Mouse (Mus musculus): ENCODE results near the gene Klhl5. TPM values are rescaled to one million over a fixed set of nuclear protein-coding genes. Genes with fewer than 3 reads are reported as not detected.

Klhl5 gene
- polyA plus RNA-seq, 1 experiment from 2014 or later: 20.0 TPM

DNA sequence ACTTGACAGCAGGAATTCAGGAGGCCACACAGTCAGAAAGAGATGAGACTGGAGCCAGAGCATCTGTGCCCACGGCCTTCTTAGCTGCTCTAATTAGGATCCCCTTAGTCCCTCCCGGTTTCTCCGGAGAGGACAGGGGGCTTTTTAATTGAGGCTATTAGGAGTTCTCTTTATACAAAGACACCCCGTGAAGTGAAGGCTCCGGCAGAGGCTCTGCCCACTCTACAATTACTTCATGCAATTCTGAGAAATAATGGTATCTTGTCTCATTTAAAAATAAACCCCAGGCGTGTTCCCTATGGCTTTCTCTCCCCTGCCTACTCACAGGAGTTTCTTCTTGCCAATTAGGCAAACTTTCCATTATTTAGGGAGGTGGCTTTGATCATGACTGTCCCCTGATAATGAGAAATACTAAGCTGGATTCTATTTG lies 35.6 kb upstream of the Klhl5 start:
- no peak overlapping the region for H3K27ac ChIP-seq (replicated peaks in 1 of 2; ENCODE audit: control insufficient read depth in 1 of 2, insufficient read depth in 1 of 2, low read depth in 2 of 2, low read length in 2 of 2)
- WGBS: 63% methylated on average over 6 of the region's 6 CpGs
- no peak for ATAC-seq (ENCODE audit: insufficient number of reproducible peaks, insufficient read depth, low FRiP score, low read depth)

DNA sequence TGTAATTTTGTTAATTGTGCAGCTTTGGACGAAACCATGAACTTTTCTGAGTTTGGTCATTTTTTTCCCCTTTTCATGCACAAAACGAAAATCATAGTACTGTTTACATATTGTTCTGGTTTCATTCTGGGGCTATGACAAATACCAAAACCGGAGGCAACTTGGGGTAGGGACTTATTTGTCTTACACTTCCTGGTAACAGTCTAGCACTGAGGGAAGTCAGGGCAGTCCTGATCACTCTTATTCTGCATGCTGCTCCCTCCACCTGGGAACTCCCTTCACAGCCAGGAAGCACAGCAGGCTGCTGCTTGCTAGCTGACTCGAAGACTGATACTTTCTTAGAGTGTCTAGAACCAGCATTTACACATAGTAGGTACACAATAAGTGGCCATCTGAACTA lies 34.1 kb upstream of the Klhl5 start:
- H3K9me3 ChIP-seq (ENCODE audit: control insufficient read depth, low read length): no peaks in the 10 kb centered on the region
- no peak overlapping the region for H3K4me2 ChIP-seq (ENCODE audit: low read length)
- H3K36me3 ChIP-seq (ENCODE audit: control insufficient read depth, insufficient read depth, low read length): no peaks in the 10 kb centered on the region
- no peaks in the 10 kb centered on the region for H3K4me1 ChIP-seq (ENCODE audit: control insufficient read depth in 2 of 2, insufficient read depth in 2 of 2, low read length in 2 of 2)
- no peaks in the 10 kb centered on the region for H3K27me3 ChIP-seq (ENCODE audit: control insufficient read depth, insufficient read depth, low read length)
- no peak overlapping the region for H3K9ac ChIP-seq (ENCODE audit: low read length)
- no peak overlapping the region for H3K27ac ChIP-seq (replicated peaks in 1 of 2; ENCODE audit: control insufficient read depth in 1 of 2, insufficient read depth in 1 of 2, low read depth in 2 of 2, low read length in 2 of 2)
- 57% methylated on average over 4 of the region's 4 CpGs for WGBS
- H3K4me3 ChIP-seq (ENCODE audit: control insufficient read depth in 1 of 2, insufficient read depth in 1 of 2, low read depth in 1 of 2, low read length in 2 of 2): no peak overlapping the region
- ATAC-seq (ENCODE audit: insufficient number of reproducible peaks, insufficient read depth, low FRiP score, low read depth): no peak

More for the DNA sequence above, 35.6 kb upstream of the Klhl5 start:
- Histone ChIP-seq H3K4me2 (ENCODE audit: low read length) (no peak overlapping the region), H3K36me3 (ENCODE audit: control insufficient read depth, insufficient read depth, low read length) (no peaks in the 10 kb centered on the region), H3K9me3 (ENCODE audit: control insufficient read depth, low read length) (no peaks in the 10 kb centered on the region), H3K27me3 (ENCODE audit: control insufficient read depth, insufficient read depth, low read length) (no peaks in the 10 kb centered on the region), H3K4me1 (ENCODE audit: control insufficient read depth in 2 of 2, insufficient read depth in 2 of 2, low read length in 2 of 2) (no peaks in the 10 kb centered on the region), H3K9ac (ENCODE audit: low read length) (no peak overlapping the region), H3K4me3 (ENCODE audit: control insufficient read depth in 1 of 2, insufficient read depth in 1 of 2, low read depth in 1 of 2, low read length in 2 of 2) (no peak overlapping the region)

DNA sequence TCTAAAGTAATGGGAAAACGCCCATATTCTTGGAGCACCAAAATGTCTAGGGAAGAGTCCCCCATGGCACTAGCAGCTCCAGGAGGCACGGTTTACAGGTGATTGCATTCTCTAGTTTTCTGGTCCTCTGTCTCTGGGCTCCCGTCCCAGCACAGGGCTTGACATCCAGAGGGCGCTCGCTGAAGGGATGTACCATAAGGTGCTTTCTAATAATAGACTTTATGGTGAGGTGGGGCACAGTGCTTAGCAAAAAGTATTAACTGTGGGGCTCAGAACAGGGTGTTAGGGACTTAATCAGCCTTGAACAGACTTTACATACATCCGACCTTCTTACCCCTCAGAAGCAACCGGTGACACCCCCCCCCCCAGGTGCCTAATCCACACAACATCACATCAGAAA lies 32.6 kb upstream of the Klhl5 start:
- H3K27ac ChIP-seq (replicated peaks in 1 of 2; ENCODE audit: control insufficient read depth in 1 of 2, insufficient read depth in 1 of 2, low read depth in 2 of 2, low read length in 2 of 2): no peak overlapping the region

DNA sequence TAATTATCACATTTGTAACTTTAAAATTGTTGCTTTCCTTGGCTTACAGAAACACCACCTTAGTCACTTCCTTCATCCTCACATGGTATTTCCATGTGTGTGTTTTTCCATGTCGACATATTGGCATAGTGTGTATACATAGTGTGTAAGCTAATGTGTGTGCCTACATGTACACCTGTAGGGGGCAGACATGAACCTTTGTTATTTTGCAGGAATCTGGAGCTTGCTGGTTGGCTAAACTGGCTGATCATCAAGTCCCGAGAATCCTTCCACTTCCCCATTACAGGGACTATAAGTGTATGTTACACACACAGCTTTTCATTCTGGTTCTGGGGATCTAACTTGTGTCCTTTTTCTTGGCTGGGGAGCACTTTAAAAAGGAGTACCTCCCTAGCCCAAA lies 31.3 kb upstream of the Klhl5 start:
- Histone ChIP-seq H3K27me3 (ENCODE audit: control insufficient read depth, insufficient read depth, low read length) (no peaks in the 10 kb centered on the region), H3K36me3 (ENCODE audit: control insufficient read depth, insufficient read depth, low read length) (no peaks in the 10 kb centered on the region), H3K27ac (replicated peaks in 1 of 2; ENCODE audit: control insufficient read depth in 1 of 2, insufficient read depth in 1 of 2, low read depth in 2 of 2, low read length in 2 of 2) (no peak overlapping the region), H3K9me3 (ENCODE audit: control insufficient read depth, low read length) (no peaks in the 10 kb centered on the region), H3K4me3 (ENCODE audit: control insufficient read depth in 1 of 2, insufficient read depth in 1 of 2, low read depth in 1 of 2, low read length in 2 of 2) (no peak overlapping the region), H3K4me2 (ENCODE audit: low read length) (no peak overlapping the region), H3K9ac (ENCODE audit: low read length) (no peak overlapping the region), H3K4me1 (ENCODE audit: control insufficient read depth in 2 of 2, insufficient read depth in 2 of 2, low read length in 2 of 2) (no peaks in the 10 kb centered on the region)
- WGBS: 80% methylated on average over 2 of the region's 2 CpGs
- no peak for ATAC-seq (ENCODE audit: insufficient number of reproducible peaks, insufficient read depth, low FRiP score, low read depth)

More for the DNA sequence above, 32.6 kb upstream of the Klhl5 start:
- H3K9me3 ChIP-seq (ENCODE audit: control insufficient read depth, low read length): no peaks in the 10 kb centered on the region
- H3K36me3 ChIP-seq (ENCODE audit: control insufficient read depth, insufficient read depth, low read length): no peaks in the 10 kb centered on the region
- no peak for ATAC-seq (ENCODE audit: insufficient number of reproducible peaks, insufficient read depth, low FRiP score, low read depth)
- no peak overlapping the region for H3K4me2 ChIP-seq (ENCODE audit: low read length)
- no peak overlapping the region for H3K4me3 ChIP-seq (ENCODE audit: control insufficient read depth in 1 of 2, insufficient read depth in 1 of 2, low read depth in 1 of 2, low read length in 2 of 2)
- no peaks in the 10 kb centered on the region for H3K27me3 ChIP-seq (ENCODE audit: control insufficient read depth, insufficient read depth, low read length)
- no peaks in the 10 kb centered on the region for H3K4me1 ChIP-seq (ENCODE audit: control insufficient read depth in 2 of 2, insufficient read depth in 2 of 2, low read length in 2 of 2)
- H3K9ac ChIP-seq (ENCODE audit: low read length): no peak overlapping the region
- 47% methylated on average over 7 of the region's 7 CpGs for WGBS

DNA sequence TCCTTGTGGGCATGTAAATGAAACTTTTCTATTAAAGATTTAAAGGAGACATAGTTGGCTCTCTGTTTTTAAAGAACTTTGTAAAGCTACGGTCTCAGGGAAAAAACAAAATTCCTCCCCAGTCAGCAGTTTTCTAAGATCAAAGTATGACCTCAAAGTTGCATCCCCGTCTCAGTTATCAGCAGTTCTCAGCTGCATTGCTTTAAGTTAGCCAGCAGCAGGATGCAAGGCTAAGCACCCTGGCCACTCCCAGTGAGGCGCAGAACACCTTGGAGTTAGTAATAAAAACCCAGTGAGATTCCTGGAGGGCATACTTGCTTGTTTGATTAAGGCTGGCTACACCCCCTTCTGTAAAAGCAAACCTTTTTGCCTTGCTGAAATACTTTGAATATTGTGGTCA lies 30.6 kb upstream of the Klhl5 start:
- Histone ChIP-seq H3K4me1 (ENCODE audit: control insufficient read depth in 2 of 2, insufficient read depth in 2 of 2, low read length in 2 of 2) (no peaks in the 10 kb centered on the region), H3K4me2 (ENCODE audit: low read length) (no peak overlapping the region), H3K27ac (replicated peaks in 1 of 2; ENCODE audit: control insufficient read depth in 1 of 2, insufficient read depth in 1 of 2, low read depth in 2 of 2, low read length in 2 of 2) (no peak overlapping the region), H3K9ac (ENCODE audit: low read length) (no peak overlapping the region), H3K36me3 (ENCODE audit: control insufficient read depth, insufficient read depth, low read length) (no peaks in the 10 kb centered on the region), H3K9me3 (ENCODE audit: control insufficient read depth, low read length) (no peaks in the 10 kb centered on the region), H3K27me3 (ENCODE audit: control insufficient read depth, insufficient read depth, low read length) (no peaks in the 10 kb centered on the region), H3K4me3 (ENCODE audit: control insufficient read depth in 1 of 2, insufficient read depth in 1 of 2, low read depth in 1 of 2, low read length in 2 of 2) (no peak overlapping the region)
- ATAC-seq (ENCODE audit: insufficient number of reproducible peaks, insufficient read depth, low FRiP score, low read depth): no peak
- WGBS: 30% methylated on average over 3 of the region's 3 CpGs

DNA sequence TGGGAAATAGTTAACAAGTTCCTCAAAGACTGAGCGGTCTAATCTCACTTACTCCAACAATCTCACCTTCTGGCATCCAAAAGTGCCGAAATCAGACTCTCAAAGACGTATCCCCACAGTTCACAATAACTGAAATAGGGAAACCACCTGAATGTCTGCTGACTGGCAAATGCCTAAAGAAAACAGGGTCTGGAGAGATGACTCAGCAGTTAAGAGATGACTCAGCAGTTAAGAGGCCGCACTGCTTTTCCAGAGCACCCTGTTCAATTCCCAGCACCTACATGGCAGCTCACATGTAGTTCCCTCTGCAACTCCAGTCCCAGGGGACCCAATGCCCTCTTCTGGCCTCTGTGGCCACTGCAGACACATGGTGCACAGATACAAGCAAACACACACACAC lies 29.3 kb upstream of the Klhl5 start:
- H3K9ac ChIP-seq (ENCODE audit: low read length): no peak overlapping the region
- no peak overlapping the region for H3K4me2 ChIP-seq (ENCODE audit: low read length)
- no peak overlapping the region for H3K4me3 ChIP-seq (ENCODE audit: control insufficient read depth in 1 of 2, insufficient read depth in 1 of 2, low read depth in 1 of 2, low read length in 2 of 2)
- ATAC-seq (ENCODE audit: insufficient number of reproducible peaks, insufficient read depth, low FRiP score, low read depth): no peak
- no peaks in the 10 kb centered on the region for H3K4me1 ChIP-seq (ENCODE audit: control insufficient read depth in 2 of 2, insufficient read depth in 2 of 2, low read length in 2 of 2)
- 79% methylated on average over 4 of the region's 4 CpGs for WGBS
- no peak overlapping the region for H3K27ac ChIP-seq (replicated peaks in 1 of 2; ENCODE audit: control insufficient read depth in 1 of 2, insufficient read depth in 1 of 2, low read depth in 2 of 2, low read length in 2 of 2)
- no peaks in the 10 kb centered on the region for H3K36me3 ChIP-seq (ENCODE audit: control insufficient read depth, insufficient read depth, low read length)
- H3K9me3 ChIP-seq (ENCODE audit: control insufficient read depth, low read length): no peaks in the 10 kb centered on the region
- H3K27me3 ChIP-seq (ENCODE audit: control insufficient read depth, insufficient read depth, low read length): no peaks in the 10 kb centered on the region

DNA sequence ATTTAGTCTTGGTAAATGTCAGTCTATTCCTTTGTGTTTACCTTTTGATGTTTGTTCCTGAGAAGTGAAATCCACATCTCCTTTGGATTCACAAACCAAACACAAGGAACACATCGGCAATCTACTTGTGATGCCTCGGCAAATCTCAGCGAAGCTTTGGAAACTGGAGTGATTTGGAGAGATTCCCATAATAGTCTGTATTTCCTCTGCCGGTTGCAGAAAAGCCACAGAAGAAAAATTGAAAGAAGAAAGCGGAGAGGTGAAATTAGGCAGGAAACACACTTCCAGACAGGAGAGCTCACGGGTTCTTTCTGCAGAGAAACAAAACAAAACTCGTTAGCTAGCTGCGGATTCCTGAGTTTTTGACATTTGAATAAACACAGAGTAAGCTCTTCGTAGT lies 27.5 kb upstream of the Klhl5 start:
- Histone ChIP-seq H3K9me3 (ENCODE audit: control insufficient read depth, low read length) (no peaks in the 10 kb centered on the region), H3K9ac (ENCODE audit: low read length) (peak overlapping the region; percentile 40; the same call in 1 of the 2 replicates), H3K27me3 (ENCODE audit: control insufficient read depth, insufficient read depth, low read length) (no peaks in the 10 kb centered on the region), H3K4me3 (ENCODE audit: control insufficient read depth in 1 of 2, insufficient read depth in 1 of 2, low read depth in 1 of 2, low read length in 2 of 2) (peak overlapping the region; percentile 9 to 18; a peak in 1 of 4 replicates), H3K36me3 (ENCODE audit: control insufficient read depth, insufficient read depth, low read length) (no peaks in the 10 kb centered on the region), H3K4me1 (ENCODE audit: control insufficient read depth in 2 of 2, insufficient read depth in 2 of 2, low read length in 2 of 2) (no peaks in the 10 kb centered on the region), H3K4me2 (ENCODE audit: low read length) (peak overlapping the region; percentile 37), H3K27ac (replicated peaks in 1 of 2; ENCODE audit: control insufficient read depth in 1 of 2, insufficient read depth in 1 of 2, low read depth in 2 of 2, low read length in 2 of 2) (0 out of 4 replicates have a peak overlapping the region, but pooled peaks have one; percentile 25 to 53)
- WGBS: 60% methylated on average over 9 of the region's 9 CpGs
- ATAC-seq (ENCODE audit: insufficient number of reproducible peaks, insufficient read depth, low FRiP score, low read depth): no peak

DNA sequence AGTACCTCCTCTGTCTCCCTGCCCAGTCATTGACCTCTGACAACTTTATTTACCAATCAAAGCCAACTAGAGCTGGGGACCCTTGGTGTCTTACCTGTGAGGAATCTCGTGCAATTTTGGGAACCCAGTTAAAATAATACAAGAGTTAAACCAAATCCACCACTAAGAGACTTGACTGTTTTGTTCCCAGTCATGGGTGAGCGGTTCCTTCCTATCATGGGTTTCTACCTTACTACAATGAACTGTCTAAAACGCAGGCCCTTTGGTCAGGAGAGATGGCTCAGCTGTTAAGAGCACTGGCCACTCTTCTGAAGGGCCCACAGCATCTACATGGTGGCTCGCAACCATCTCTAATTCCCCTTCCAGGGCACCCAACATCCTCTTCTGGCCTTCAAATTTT lies 25.5 kb upstream of the Klhl5 start:
- Histone ChIP-seq H3K9ac (ENCODE audit: low read length) (no peak overlapping the region), H3K4me2 (ENCODE audit: low read length) (no peak overlapping the region), H3K27ac (replicated peaks in 1 of 2; ENCODE audit: control insufficient read depth in 1 of 2, insufficient read depth in 1 of 2, low read depth in 2 of 2, low read length in 2 of 2) (no peak overlapping the region), H3K4me1 (ENCODE audit: control insufficient read depth in 2 of 2, insufficient read depth in 2 of 2, low read length in 2 of 2) (no peaks in the 10 kb centered on the region), H3K4me3 (ENCODE audit: control insufficient read depth in 1 of 2, insufficient read depth in 1 of 2, low read depth in 1 of 2, low read length in 2 of 2) (no peak overlapping the region), H3K36me3 (ENCODE audit: control insufficient read depth, insufficient read depth, low read length) (no peaks in the 10 kb centered on the region), H3K9me3 (ENCODE audit: control insufficient read depth, low read length) (no peaks in the 10 kb centered on the region), H3K27me3 (ENCODE audit: control insufficient read depth, insufficient read depth, low read length) (no peaks in the 10 kb centered on the region)
- WGBS: 81% methylated on average over 4 of the region's 4 CpGs
- no peak for ATAC-seq (ENCODE audit: insufficient number of reproducible peaks, insufficient read depth, low FRiP score, low read depth)

Data from heart, embryonic 14.5 days (tissue).